Mouse (Mus musculus) heart, adult 8-10 months (tissue): ENCODE results near the gene Spast. TPM values are rescaled to one million over a fixed set of nuclear protein-coding genes. Genes with fewer than 3 reads are reported as not detected.

Source experiments
- DNase-seq: peaks from one replicate; pipeline ENCODE4 v3.0.0; 2022; ENCODE audit warnings: low spot score
- total RNA-seq, 4 experiments: library from RNA; stranded (reverse); gene quantifications; 2 replicates each; pipeline ENCODE4 v1.2.4; 2022

Spast gene
- total RNA-seq, 4 experiments from 2014 or later = 25.0 to 31.7 (median 27.7) TPM

DNA sequence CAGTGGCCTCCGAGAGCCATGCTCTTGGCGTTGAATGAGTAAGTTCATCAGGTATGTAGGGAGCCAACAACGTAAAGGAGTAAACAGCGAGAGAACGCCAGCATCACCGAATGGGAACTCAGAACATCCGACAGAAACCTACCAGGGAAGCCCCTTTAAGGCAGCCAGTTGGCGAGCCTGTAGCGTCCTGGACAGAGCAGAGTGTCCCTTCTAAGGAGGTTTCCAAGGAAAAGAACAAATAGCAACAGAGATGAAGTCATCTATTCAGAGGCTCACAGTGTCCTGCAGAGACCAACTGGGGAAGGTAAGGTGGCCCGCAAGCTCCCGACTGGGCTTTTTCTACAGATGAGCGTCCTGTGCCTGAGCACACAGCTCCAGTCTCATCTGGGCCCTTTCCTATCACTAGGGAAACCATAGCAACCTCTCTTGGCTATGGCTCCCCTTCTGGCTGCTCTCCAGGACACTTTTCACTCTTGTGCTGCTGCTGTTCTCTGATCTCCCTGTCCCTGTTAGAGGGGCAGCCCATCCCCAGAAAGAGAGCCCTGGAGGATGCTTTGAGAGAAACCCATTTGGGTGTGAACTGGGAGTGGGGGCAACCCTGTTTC is 85.7 kb downstream of the Spast start:
- DNase-seq = peak; percentile 26

DNA sequence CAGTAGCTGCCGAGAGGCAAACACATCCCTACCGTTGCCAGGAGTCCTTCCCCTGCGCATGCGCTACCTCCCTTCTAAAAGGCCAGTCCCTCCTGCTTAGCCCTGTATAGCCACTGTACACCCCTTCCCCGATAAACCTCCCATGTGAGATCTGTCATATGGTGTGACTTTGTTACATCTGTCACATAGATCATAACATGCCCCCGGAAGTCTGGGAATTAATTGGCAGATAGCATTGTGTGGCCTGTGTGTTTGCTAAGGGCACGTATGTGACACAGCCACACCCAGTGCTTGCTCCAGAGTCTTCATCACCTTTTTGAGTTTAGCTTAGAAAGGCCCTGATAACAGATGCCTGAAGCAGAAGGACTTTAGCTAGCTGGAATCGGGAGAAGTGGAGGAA is 91.3 kb downstream of the Spast start:
- no peak for DNase-seq

- DNase-seq = peak; percentile 10
Measured at GRCm38 (mm10) chr17:74431481-74431880, 92.7 kb downstream of the Spast start.

DNA sequence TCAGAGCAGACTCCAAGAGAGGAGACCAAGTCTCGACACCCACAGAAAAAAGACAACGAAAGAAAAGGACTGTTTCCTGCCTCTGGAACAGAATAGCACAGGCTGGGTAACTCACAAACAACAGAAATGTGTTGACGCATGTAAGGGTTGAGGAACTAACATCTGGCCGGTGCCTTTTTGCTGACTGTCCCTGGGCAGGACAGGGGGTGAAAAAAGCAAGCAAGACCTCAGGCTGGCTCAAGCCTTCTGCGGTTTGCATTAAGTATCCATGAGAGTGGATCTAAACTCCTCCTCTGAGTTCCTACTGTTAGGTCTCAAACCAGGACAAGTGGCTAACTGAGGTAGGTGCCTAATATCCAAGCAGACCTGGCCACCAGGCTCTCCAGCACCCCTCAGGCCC is 93.8 kb downstream of the Spast start:
- DNase-seq = peak; percentile 9

DNA sequence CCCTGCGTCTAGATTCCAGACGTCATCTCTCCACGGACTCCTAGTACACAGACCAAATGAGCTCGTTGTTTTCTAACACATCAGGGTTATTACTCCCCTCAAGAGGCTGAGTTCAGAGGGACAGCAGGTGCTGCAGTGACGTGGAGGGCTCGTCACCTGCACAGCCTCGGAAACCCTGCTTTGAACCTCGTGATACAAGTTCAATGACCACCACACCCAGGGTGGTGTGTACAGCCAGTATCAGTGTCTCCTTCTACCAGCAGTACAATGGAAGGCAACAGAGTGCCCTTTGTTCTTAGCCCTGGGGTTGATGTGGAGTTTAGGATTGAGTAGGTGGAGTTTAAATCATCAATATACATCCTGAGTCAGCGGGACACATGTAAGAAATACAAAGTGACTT is 99.0 kb downstream of the Spast start:
- no peak for DNase-seq

DNA sequence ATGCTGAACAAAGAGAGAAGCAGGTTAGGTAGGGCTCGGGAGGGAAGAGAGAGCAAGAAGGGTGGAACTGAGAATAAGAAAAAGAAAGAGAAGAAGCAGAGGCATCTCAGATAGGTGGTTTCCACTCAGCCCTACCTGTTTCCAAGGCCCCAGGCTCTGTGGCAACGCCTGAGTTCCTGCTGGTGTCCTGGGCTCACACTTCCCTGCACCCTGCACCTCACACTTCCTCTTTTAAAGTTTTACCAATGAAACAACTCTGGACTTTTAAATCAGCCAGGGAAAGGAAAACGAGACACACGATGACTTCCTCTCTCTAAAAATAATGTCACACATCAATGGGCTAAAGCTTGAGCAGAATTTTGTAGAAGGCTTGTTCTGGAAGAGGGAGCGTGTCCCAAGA is 101.7 kb downstream of the Spast start:
- DNase-seq = no peak

Other genes with a start within 250 kb of the Spast start
- 10 to 100 TPM; 59.3 to 63.2 (median 61.2) TPM for gene Memo1, start 43.5 kb upstream of the Spast start, total RNA-seq
- 10 to 100 TPM; 37.8 to 53.1 (median 42.6) TPM for gene Dpy30, start 15.0 kb upstream of the Spast start, total RNA-seq
- 10 to 100 TPM in 2 of 4 experiments, 1 to 10 TPM in 2; 8.3 to 10.9 (median 9.9) TPM for gene Slc30a6, start 56.6 kb downstream of the Spast start, total RNA-seq
- under 1 TPM; 0.22 to 0.37 (median 0.32) TPM for gene Nlrc4, start 120.2 kb downstream of the Spast start, total RNA-seq
- 10 to 100 TPM; 56.1 to 79.1 (median 68.0) TPM for gene Yipf4, start 150.5 kb downstream of the Spast start, total RNA-seq
- 10 to 100 TPM; 61.3 to 75.9 (median 71.3) TPM for gene Birc6, start 189.3 kb downstream of the Spast start, total RNA-seq